Mouse (Mus musculus) liver, adult 2 months (tissue): ENCODE measurements around the gene Cox5b. TPM values are rescaled to one million over a fixed set of nuclear protein-coding genes. Genes with fewer than 3 reads are reported as not detected.
"Not testable (repeated sequence)": the region's sequence is repeated elsewhere in the genome, so short reads cannot be mapped to it uniquely, and the experiment has no call there.

ENCODE experiments used
- DNase-seq: peaks from one replicate; pipeline ENCODE4 v3.0.0-alpha.2; 2011; ENCODE audit warnings: low read depth, low spot score; ENCODE audit errors: extremely low read depth
- H3K27ac ChIP-seq: fragments of 200-500 bp; replicated peaks from 2 replicates; pipeline ENCODE4 v1.5.1; 2012; ENCODE audit warnings: low read depth, mild to moderate bottlenecking, control low read depth, inconsistent platforms, low read length; ENCODE audit not compliant: insufficient read depth
- H3K27me3 ChIP-seq: fragments of 200-500 bp; 2 replicates; pipeline ENCODE4 v1.6.1; 2012; ENCODE audit warnings: mild to moderate bottlenecking, moderate library complexity, low read length, inconsistent platforms; ENCODE audit not compliant: control insufficient read depth, insufficient read depth
- H3K36me3 ChIP-seq: fragments of 200-500 bp; 2 replicates; pipeline ENCODE4 v1.6.1; 2012; ENCODE audit warnings: low read length, inconsistent platforms; ENCODE audit not compliant: control insufficient read depth, insufficient read depth
- H3K4me1 ChIP-seq: fragments of 200-500 bp; 2 replicates; pipeline ENCODE4 v1.6.1; 2011; ENCODE audit warnings: low read length; ENCODE audit not compliant: control insufficient read depth, insufficient read depth
- H3K4me3 ChIP-seq: fragments of 200-500 bp; 2 replicates; pipeline ENCODE4 v1.5.1; 2011; ENCODE audit warnings: low read depth, mild to moderate bottlenecking, control low read depth, low read length, moderate library complexity; ENCODE audit not compliant: insufficient read depth
- H3K79me2 ChIP-seq: fragments of 200-500 bp; 2 replicates; pipeline ENCODE4 v1.6.1; 2012; ENCODE audit warnings: inconsistent platforms, mild to moderate bottlenecking, low read length, moderate library complexity; ENCODE audit not compliant: control insufficient read depth, insufficient read depth
- H3K9ac ChIP-seq: fragments of 200-500 bp; 2 replicates; pipeline ENCODE4 v1.6.1; 2012; ENCODE audit warnings: low read depth, mild to moderate bottlenecking, control low read depth, inconsistent platforms, low read length
- CTCF ChIP-seq: fragments of 200-500 bp; IDR thresholded peaks from 2 replicates; pipeline ENCODE4 v1.5.1; 2011; ENCODE audit warnings: low read depth, low read length, control low read depth
- POLR2A ChIP-seq: fragments of 200-500 bp; IDR thresholded peaks from 2 replicates; pipeline ENCODE4 v1.6.1; 2011; ENCODE audit warnings: low read length, control low read depth; ENCODE audit not compliant: insufficient read depth; ENCODE audit errors: extremely low read depth
- WGBS: fragments of 180-500 bp; shearing (Covaris S2); methylation state at CpG from one replicate; pipeline ENCODE4 v1.1.7; 2018; 5-methylcytosine and 5-hydroxymethylcytosine counted together
- polyA plus RNA-seq: library from polyadenylated mRNA; depleted of rRNA; stranded (reverse); fragments of >200 nt; gene quantifications from 2 replicates; pipeline ENCODE4 v1.2.3, GENCODE M21; 2012
- total RNA-seq: library from RNA; depleted of rRNA; stranded (reverse); fragments of >200 nt; gene quantifications from 2 replicates; pipeline ENCODE4 v1.2.3, GENCODE M21; 2014

The Cox5b gene
- total and polyA plus RNA-seq, 2 experiments, result 458 to 791 TPM

DNA sequence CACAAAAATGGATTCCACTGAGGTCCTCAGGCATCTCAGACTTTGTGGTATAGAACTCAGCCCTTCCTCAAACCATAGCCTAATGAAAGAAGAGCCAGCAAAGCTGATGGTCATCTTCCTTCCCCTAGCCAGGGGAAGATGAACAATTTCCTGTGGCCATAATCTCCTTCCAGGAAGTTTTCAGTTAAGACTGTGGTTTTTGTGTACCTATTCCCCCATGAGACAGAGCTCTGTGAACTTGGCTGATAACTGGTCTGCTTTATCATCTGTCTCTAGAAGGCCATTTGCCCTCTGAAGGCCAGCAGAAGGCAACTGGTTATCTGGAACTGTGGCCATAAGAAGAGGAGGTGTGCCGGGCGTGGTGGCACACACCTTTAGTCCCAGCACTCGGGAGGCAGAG lies 35.0 kb upstream of the Cox5b start:
- H3K36me3 ChIP-seq, result no peaks in the 10 kb centered on the region
- TF ChIP-seq CTCF, result no peak
- TF ChIP-seq POLR2A, result no peak
- H3K4me1 ChIP-seq, result no peaks in the 10 kb centered on the region
- H3K27ac ChIP-seq, result no peak overlapping the region
- no peak overlapping the region for H3K4me3 ChIP-seq
- H3K79me2 ChIP-seq, result no peaks in the 10 kb centered on the region
- H3K27me3 ChIP-seq, result no peaks in the 10 kb centered on the region
- WGBS, result 88% methylated on average over 3 of the region's 3 CpGs
- H3K9ac ChIP-seq, result no peak overlapping the region
- DNase-seq, result no peak

DNA sequence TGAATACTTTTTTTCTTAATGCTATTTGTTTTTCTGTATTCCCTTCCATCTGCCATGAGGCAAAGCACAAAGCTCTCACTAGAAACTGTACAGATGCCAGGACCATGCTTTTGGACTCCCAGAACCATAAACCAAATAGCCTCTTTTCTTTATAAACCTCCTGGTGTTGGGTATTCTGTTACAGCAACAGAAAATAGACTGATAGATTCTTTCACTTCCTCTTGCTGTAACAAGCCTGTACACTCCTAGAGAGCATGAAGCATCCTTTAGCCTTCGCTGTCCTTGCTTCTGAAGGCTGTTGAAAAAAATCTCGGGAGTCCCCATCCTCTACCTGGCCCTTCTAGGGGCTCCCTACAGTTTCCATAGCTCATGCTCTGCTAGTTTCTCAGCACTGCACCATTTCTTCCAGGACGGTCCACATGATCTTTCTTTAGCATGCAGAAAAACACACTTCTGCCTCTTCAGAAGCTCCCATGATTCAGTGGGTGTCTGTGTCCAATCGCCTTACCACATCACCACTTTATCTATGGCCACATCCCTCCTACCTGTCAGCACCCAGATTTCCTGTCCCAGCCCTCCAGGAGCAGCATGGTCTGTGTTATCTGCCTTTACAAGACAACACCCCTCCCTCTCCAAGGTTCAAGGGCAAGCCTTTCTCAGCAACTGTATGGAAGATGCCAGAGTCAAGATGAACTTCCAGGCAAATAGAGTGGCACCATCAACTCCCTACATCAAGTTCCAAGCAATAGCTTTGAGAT lies 33.4 kb upstream of the Cox5b start:
- no peaks in the 10 kb centered on the region for H3K36me3 ChIP-seq
- H3K27me3 ChIP-seq, result no peaks in the 10 kb centered on the region
- TF ChIP-seq POLR2A (no peak), CTCF (no peak)
- 73% methylated on average over 4 of the region's 4 CpGs for WGBS
- H3K9ac ChIP-seq, result no peak overlapping the region
- H3K27ac ChIP-seq, result no peak overlapping the region
- no peak overlapping the region for H3K4me3 ChIP-seq
- no peak for DNase-seq
- no peaks in the 10 kb centered on the region for H3K79me2 ChIP-seq
- no peaks in the 10 kb centered on the region for H3K4me1 ChIP-seq

GRCm38 (mm10) chr1:36658621-36659399 lies 32.4 kb upstream of the Cox5b start:
- Histone ChIP-seq H3K4me1 (no peaks in the 10 kb centered on the region), H3K9ac (no peak overlapping the region), H3K79me2 (no peaks in the 10 kb centered on the region), H3K27me3 (no peaks in the 10 kb centered on the region), H3K27ac (no peak overlapping the region), H3K4me3 (no peak overlapping the region), H3K36me3 (no peaks in the 10 kb centered on the region)
- DNase-seq, result no peak
- WGBS, result 81% methylated on average over 7 of the region's 7 CpGs
- TF ChIP-seq POLR2A (no peak), CTCF (no peak)

DNA sequence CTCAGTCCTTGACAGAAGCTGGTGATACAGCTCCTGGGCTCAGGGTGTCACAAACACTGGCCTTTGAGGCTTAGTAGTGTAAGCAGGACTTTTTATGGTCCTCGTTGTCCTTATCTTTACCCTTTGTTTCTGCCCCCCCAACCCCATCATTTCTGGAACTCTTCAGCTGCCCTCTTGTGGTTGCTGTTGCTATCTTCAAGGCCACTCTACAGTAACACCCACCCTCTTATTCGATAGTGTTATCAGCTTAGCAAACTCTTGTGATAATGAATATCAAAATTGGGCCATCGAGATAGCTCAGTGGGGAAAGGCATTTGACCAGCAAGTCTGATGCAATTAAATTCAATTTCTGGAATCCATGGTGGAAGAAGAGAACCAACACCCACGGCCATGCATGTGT lies 26.8 kb upstream of the Cox5b start:
- Histone ChIP-seq H3K27ac (no peak overlapping the region), H3K4me3 (no peak overlapping the region), H3K9ac (no peak overlapping the region), H3K4me1 (no peaks in the 10 kb centered on the region), H3K27me3 (no peaks in the 10 kb centered on the region), H3K79me2 (no peaks in the 10 kb centered on the region), H3K36me3 (no peaks in the 10 kb centered on the region)
- WGBS, result 45% methylated on average over 4 of the region's 4 CpGs
- 0 out of 2 replicates have a peak, but pooled peaks have one; percentile 3 for TF ChIP-seq CTCF
- TF ChIP-seq POLR2A, result no peak
- no peak for DNase-seq

- no peak overlapping the region for H3K4me3 ChIP-seq
- TF ChIP-seq POLR2A (no peak), CTCF (no peak)
- H3K79me2 ChIP-seq, result no peaks in the 10 kb centered on the region
- WGBS, result 85% methylated on average over 11 of the region's 11 CpGs
- no peak overlapping the region for H3K27ac ChIP-seq
- H3K27me3 ChIP-seq, result no peaks in the 10 kb centered on the region
- H3K36me3 ChIP-seq, result no peaks in the 10 kb centered on the region
- no peaks in the 10 kb centered on the region for H3K4me1 ChIP-seq
- H3K9ac ChIP-seq, result no peak overlapping the region
- DNase-seq, result no peak
These were observed 26.0 kb upstream of the Cox5b start for GRCm38 (mm10) chr1:36665165-36665723.

DNA sequence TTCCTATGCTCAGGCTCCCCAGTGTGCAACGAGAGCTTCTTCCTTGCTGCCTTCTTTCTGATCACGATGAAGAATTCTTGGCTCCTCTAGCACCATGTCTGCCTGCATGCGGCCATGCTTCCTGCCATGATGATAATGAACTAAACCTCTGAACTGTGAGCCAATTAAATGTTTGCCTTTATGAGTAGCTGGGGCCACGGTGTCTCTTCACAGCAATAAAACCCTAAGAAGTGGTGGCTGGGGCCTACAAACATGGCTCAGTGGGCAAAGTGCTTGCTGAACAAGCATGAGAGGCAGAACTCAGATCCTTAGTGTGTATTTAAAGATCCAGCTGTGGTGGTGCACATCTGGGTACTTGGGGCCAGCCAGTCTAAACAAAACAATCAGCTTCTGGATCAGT lies 25.3 kb upstream of the Cox5b start:
- H3K36me3 ChIP-seq, result no peaks in the 10 kb centered on the region
- H3K4me1 ChIP-seq, result no peaks in the 10 kb centered on the region
- no peaks in the 10 kb centered on the region for H3K79me2 ChIP-seq
- no peak overlapping the region for H3K9ac ChIP-seq
- no peak overlapping the region for H3K4me3 ChIP-seq
- WGBS, result 77% methylated on average over 4 of the region's 4 CpGs
- DNase-seq, result no peak
- no peak overlapping the region for H3K27ac ChIP-seq
- no peaks in the 10 kb centered on the region for H3K27me3 ChIP-seq
- no peak for TF ChIP-seq CTCF
- TF ChIP-seq POLR2A, result no peak

DNA sequence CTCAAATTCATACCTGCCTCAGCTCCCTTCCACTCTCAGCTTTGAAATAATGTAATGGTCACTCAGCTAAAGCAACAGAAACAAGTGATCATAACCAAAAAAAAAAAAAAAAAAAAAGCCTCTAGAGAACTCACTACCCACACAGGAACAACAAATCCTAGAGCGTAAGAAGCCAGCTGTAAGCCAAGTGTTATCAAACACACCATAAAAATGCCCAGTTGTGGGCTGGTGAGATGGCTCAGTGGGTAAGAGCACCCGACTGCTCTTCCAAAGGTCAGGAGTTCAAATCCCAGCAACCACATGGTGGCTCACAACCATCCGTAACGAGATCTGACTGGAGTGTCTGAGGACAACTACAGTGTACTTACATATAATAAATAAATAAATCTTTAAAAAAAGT lies 23.2 kb upstream of the Cox5b start:
- H3K4me3 ChIP-seq, H3K79me2 ChIP-seq, DNase-seq, H3K4me1 ChIP-seq, H3K9ac ChIP-seq, H3K27ac ChIP-seq, H3K36me3 ChIP-seq, H3K27me3 ChIP-seq: not testable (repeated sequence)
- WGBS, result 86% methylated on average over 4 of the region's 4 CpGs
